Mouse (Mus musculus) thymus, postnatal 10 days (tissue): Measurements from ENCODE around the gene Mettl17.
"Not testable (repeated sequence)": the region's sequence is repeated elsewhere in the genome, so short reads cannot be mapped to it uniquely, and the experiment has no call there.

Experiments
- DNase-seq, 2 experiments: peaks; one replicate each; pipeline ENCODE4 v3.0.0; 2021; ENCODE audit warnings: low spot score in 2 of 2

Gene Mettl17

DNA sequence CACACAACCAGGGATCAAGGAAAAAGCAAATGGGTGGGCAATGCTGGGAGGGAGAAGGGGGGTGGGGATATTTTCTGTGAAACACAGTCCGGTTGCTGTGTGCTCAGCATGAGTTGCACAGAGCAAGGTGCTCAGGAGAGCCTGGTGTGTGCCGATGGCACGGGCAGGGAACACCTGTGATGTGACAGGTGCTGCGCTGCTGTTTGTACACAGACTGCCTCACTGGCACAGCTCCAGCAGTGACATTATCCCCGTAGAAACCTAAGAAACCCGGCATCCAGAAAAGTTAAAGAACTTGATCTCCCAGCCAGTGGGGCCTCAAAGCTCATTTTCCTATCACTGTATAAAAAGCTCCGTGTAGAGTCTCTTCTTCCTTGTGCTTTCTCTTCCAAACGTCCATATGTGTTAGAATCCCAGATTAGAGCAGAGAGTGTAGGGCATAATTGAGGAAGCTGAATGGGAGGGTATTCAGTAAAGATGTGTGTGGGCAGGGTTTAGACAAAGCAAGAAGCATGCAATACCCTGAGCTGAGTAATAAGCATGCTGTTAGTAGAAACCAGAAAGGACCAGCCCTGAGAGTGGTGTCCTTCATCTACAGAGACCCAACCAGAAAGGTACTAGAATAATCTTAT is 12.0 kb downstream of the Mettl17 start:
- no peak for DNase-seq

DNA sequence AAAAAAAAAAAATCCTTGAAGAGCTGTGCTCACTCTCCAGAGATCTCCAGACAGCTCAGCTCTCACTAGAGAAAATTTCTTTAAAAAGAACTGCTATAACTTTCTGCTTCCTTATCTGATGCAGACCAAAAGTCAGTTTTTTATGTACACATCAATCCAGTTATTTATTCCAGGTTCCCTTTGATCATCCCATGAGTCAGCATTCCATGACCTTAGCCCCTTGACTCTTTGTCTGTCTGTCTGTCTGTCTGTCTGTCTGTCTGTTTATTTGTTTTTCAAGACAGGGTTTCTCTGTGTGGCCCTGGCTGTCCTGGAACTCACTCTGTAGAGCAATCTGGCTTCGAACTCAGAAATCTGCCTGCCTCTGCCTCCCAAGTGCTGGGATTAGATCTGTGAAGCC is 14.7 kb downstream of the Mettl17 start:
- DNase-seq = no peak

DNA sequence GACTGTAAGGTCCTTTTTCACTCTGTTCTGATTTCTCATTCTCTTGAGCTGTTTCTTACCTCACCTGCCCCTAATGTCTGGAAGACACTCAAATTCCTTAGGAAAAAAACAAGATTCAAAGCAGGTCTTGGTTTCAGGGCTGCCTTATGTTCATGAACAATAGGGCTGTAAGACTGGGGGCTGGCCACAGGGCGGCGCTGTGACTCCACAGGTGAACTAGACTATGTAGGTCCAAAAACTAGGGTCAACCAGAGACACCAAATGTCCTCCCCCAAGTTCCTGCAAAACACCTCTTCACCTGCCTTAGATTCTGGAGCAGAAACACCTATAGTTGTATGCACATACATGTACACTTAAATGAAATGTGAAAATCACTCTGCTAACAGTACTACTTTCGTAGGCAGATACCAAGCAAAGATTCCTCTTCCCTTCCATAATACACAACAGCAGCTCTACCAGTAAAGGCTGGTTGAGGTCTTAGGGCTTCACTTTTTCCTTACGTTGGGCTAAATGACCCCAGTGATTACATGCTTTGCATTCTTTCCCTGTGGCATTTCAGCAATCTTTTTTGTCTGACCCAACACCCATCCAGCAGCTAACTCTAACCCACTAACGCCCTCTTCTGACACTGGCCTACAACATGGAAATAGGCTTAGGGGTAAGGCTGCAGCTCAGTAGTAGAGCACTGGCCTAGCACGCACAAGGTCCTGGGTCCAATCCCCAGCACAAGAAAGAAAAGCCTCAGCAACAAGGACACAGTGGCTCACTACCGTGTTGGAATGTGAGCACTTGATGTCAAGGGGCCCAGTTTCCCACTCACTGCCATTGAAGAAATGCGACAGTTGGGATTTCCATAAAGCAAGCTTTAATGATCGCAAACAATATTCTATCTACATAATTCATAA is 18.4 kb downstream of the Mettl17 start:
- peak; percentile 46 to 88 for DNase-seq

DNA sequence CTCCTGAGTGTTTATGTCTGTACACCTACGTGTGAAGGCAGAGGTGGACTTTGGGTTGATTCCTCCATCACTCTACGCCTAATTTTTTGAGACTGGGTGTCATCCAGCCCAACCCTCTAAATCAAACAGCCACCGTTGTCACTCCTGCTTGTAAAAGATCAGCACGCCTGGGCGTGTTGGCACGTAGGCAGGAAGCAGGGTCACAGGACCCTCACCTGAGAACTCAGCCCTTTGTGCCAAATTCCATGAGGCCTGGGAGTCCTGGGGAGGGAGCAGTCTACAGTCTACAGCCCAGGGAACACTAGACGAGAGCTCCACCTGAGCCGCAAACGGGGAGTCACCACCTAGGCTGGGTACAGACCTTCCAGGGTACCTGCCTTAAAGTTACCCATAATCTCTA is 19.1 kb downstream of the Mettl17 start:
- no peak for DNase-seq

DNA sequence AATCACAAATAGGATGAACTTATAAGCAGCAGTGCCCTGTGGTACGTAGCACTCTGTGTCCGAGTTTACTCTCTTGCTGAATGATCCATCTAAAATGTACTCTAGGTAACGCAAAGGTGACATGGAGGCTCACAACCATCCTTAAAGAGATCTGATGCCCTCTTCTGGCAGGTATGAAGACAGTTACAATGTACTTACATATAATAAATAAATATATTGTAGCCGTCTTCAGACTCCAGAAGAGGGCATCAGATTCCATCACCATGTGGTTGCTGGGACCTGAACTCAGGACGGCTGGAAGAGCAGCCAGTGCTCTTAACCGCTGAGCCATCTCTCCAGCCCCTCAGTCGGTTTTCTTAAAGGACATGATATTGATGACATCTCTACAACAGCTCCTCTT is 20.1 kb downstream of the Mettl17 start:
- DNase-seq = no peak

DNA sequence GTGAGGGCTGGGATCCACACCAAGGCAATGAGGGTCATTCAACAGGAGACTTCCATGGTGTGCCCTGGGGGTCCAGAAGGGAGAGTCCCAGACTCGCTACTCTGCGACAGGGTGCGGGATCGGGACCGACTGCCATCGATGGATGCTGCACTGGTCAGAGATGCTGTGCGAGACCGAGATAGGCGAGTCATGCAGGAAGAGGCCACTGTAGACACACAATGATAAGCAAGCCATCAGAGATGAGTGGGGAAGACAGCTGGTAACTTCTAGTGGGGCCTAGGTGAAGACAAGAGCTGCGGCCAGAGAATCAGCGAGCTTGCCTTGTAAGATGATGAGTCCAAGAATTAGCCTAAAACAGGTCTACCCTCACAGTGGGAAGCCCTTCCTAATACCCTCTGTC is 21.5 kb downstream of the Mettl17 start:
- DNase-seq = no peak

DNA sequence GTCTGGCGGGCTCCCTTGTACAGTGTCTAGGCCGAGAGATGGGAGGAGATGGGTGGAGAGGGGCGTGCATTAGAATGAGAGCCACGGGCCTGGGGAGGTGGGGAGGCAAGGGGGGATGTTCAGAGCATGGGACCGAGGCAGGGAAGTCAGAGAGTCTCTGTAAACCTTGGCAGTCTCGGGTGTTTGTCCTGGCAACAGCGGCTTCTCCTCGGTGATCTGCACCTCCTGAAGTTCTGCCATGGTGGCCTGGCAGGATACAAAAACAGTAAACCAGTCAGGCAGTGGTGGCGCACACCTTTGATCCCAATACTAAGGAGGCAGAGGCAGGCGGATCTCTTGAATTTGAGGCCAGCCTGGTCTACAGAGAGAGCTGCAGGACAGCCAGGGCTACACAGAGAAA is 26.7 kb downstream of the Mettl17 start:
- DNase-seq = no peak

DNA sequence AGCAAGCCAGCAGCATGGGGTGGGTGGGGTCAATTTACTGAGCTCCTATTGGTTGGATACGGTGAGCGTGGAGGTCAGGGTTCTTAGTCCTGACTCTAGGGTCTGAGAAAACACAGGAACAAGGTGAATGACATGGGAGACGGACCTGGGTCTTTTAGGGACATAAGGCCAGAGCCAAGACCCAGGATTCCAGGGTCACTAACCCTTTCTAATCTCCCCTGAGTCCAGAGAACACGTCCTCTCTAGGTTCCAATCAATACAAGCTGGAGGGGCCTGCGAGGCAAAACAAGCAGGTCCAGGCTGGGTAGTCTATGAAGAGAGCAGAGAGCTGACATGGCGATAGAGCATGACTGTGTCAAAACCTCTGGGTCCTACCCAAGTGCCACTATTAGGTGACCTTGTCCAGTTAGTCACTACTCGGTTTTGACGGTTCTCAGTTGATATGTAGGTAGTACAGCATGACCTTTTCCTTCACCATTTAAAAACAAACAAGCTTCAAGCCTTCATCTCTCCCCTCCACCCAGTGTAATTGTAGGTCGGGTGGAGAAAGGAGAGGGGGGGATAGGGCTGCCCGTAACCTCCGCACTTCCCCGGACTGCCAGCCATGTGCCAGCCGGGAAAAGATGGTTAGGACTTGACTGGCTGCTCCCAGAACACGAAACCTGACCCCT is 27.9 kb downstream of the Mettl17 start:
- DNase-seq = no peak

DNA sequence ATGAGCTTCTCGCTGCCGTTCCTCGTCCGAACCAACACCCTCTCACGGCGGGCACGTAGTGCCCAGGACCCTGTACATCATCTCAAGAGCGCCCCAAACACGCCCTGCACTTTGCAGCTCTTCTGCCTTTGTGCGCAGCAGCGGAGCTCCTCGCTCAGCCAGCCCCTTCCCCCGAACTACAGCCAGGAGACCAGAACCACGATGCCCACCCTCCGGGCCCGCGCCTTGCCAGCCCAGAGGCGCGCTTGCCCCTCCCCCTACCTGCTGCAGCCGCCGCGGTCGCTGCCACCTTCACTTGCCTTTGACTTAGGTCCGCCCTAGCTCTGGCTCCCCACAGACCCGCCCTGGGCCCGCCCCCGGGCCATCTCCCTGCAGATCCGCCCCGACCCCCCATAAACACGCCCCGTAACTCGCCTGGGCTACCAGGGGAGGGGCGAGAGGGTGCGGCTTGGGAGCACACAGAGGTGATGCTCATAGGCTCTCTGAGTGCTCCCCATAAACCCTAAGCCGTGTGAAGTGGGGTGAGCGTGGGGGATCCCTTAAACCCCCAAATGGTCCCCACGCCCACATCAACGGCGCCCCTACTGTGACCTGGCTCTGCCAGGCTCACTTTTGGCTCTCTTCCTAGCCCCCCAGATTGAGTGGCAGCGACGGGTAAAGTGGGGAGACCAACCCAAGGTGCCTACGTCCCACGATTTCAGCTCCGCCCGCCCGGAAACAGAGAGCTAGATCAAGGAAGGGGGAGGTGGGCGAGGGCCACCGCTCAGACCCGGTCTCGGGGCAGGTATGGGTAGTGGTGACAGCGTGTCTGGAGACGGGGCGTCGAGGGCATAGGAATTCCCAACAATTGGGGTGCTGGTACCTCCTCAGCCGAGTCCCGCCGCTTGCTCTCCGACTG is 28.7 kb downstream of the Mettl17 start:
- DNase-seq = peak; percentile 90 to 94

DNA sequence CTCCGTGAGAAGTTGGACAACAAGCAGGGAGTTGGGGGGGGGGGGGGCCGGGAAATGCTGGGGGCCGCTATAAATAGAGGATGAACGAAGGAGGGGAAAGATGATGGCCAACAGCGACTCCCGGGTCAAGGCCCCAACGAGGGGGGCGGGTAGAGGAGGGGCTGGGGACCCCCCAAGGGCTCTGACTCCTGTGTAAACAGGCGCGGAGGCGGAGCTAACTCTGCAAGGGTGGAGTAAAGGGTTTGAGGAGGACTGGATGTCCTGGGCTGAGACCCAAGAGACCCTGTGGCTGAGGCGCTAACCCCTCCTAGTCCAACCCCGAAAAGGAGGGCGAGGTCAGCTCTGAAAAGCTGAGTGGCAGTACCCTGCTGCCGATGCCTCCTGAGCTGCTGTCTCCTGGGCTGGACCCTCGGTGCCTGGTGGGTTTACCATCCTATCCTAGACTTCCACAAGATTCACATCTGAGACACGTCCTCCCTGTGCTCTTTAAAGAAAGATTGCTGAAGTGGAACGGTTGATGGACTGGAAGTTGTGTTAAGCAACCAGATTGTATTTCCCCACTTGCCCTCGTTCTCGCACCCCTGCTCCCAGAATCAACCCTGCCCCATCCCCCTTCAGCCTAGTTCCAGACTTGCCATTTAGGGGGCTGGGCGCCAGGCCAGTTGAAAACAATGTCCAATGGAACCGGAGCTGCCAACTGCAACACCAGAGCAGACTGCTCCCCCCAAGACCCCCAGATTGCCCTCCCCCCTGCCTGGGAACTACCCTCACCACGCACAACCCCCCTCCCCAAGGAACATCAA is 29.5 kb downstream of the Mettl17 start, which contains the start of gene Ndrg2:
Gene Ndrg2, minus strand, starts transcription at position 199 of the 803 bp plus-strand sequence.
- peak; percentile 50 to 52 for DNase-seq

DNA sequence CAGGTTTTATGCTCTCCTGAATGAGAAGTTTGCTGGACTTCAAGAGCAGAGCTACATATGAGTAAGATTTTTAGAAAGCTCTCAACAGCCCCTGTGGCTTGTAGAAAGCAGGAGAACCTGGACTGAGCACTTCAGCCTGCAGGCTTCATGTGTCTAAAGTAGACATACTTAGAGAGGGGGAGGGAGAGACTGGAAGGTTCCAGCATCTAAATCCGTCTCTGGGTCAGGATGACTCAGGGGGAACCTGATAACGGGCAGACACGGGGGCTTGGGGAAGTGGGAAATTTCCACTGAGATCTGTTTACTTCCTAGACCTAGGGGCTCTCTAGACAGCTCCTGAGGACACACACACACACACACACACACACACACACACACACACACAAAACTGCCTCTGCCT is 30.4 kb downstream of the Mettl17 start:
- no peak for DNase-seq

DNA sequence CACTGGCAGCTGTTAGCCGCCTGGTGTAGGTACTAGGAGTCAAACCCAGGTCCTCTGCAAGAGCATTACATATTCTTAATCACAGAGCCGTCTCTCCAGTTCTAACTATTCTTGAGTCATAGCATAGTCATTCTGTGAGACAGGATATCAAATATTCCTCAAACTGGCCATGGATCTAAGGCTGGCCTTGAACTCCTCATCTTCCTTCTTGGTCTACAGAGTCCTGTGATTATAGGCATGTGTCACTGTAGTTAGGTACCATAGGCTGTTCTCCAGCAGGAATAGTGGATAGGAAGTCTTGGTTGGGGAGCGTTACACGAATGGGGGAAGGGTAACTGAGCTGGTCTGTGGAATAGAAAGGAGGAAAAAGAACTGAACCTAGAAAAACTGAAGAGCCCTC is 31.9 kb downstream of the Mettl17 start:
- no peak for DNase-seq

DNA sequence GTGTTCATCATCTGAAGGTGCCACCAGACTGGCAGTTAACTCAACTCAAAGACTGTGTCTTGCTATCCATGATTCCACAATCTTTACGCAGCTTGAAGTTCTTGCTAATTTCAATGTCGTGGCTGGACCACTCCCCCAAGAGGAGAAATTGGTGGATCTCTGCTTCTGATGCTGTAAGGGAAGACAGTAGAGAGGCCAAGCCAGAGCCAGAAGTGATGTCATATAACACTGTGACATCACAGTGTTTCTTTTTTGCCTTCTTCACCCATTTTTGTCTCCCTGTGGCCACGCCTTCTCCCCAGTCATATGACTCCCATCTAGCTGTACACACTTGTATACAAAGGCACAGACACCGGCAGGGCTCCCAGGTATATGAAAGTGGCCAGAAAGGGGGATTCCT is 33.5 kb downstream of the Mettl17 start, which contains the start of gene Tppp2:
Gene Tppp2, plus strand, starts transcription at position 301 of the 400 bp plus-strand sequence.
- DNase-seq = no peak

DNA sequence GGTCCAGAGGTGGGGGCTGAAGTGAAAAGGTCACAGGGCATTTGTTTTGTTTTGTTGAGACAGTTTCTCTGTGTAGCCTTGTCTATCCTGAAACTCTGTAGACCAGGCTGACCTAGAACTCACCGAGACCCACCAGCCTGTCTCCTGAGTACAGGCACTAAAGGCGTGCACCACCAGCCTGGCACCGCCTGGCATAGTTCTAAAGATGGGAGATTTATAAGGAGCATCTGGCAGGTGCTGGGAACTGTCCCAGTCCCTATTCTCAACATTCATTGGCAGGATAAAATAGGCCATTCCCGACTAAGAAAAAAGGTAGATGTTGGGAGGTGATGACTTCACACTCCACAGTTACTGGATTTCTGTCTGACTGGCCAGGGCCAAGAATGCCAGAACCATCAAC is 34.3 kb downstream of the Mettl17 start:
- no peak for DNase-seq

DNA sequence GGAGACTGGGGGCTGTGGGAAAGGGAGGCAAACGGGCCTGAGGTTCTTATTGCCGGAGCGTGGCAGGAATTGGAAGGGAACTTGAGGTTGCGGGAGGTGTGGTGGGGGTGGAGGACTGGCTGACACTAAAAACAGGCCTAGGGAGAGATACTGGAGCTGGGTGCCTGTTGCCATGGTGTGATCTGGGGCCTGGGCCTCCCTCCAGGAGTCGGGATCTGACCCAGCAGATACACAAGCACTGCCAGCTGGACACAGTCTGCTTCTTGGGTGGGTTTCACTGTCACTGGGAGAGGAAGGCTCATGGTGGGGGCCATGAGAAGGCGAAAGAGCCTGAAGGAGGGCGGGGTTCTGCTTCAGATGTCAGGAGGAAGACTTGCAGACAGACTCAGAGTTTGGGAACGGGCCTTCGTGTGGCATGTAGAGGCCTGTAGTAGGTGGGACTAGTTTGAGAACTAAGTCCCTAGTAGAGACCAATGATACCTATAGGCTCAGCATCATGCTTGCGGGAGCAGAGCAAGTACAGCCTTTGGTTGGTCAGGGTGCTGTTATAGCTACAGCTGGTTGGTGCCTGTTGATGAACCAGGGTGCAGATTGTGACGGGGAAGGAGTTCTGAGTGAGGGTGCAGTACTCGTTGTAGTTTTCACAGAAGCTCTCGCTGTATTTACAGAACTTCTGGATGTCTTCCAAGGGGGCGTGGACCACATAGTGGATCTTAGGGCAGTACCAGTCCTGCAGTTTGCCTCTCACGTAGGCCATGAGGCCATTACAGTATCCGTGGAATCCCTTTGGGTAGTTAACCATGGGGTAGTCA is 37.3 kb downstream of the Mettl17 start:
- DNase-seq = no peak

DNA sequence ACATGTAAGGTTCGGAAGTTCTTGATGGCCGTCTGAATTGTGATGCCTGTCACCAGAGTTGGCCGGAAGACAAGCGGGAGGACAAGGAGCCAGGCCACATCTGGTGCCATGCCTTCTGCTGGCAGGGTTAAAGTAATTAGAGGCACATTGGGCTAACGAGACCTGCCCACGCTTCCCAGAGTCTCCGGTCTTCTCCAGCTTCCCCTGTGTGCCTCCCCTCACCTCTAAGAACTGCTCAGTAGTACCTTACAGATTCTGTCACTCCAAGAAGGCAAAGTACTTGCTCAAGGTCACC is 37.9 kb downstream of the Mettl17 start, which contains the start of gene Rnase13:
Gene Rnase13, minus strand, starts transcription at position 203 of the 295 bp plus-strand sequence.
- DNase-seq = no peak

DNA sequence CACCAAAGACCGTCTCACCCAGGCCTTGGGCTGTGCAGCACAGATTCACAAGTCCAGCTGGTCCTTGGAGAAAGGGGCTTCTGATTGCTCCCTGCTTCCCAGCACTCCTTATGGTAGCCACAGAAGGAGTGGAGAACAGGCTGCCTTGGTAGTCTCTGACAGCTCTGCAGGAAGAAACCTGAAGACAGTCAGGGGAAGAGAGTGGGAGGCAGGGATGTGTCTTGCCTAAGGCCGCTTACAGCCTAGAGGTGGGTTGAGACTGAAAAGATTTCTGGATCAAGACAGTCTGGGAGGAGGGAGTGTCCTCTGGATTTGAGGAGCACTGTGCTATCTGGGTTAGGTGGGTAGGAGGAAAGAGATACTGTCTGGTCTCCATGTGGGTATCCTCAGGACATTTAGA is 38.3 kb downstream of the Mettl17 start:
- DNase-seq = no peak

DNA sequence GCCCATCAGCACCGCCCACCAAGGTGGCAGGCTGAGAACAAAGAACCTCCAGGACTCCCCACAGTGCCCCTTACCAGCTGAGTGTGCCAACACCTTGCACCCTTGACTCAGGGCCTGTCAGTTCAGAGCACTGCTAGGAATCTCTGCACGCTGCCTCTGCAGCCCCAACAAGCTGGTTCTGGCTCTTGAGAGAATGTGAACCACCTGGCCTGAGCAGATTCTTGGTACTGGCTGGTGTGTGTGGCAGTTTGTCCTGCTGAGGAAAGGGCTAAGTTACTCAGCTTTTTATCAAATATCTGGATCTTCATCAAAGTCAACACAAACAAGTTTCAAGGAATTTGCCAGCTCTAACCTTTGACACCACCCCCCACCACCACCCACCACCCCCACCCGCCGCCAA is 38.9 kb downstream of the Mettl17 start:
- DNase-seq = no peak

DNA sequence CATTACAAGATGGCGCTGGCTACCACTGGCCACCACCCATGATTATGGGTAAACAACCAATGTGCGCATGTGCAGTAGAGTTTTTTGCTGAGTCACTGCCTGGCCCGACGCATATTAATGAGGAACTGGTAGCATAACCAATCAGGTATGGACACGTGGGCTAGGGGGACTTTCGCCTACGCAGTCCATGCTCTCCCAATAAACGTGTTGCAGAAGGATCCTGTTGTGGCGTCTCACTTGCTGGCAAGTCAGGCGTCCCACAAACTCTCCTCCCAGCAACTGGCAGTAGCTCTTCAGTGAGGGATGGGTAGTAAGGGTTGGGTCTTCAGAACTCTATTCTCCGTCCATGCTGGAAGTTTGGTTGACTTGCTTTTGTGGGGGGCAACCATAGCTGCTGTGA is 42.3 kb downstream of the Mettl17 start:
- DNase-seq = not testable (repeated sequence)
